Mouse (Mus musculus) olfactory bulb, adult 2 months (tissue): ENCODE results near the gene Supt5.

Source experiments
- CTCF ChIP-seq: fragments of 200-500 bp; IDR thresholded peaks from 2 replicates; pipeline ENCODE4 v1.5.1; 2012; ENCODE audit warnings: low read depth, mild to moderate bottlenecking, low read length, moderate library complexity; ENCODE audit not compliant: insufficient read depth
- POLR2A ChIP-seq: fragments of 200-500 bp; IDR thresholded peaks from 2 replicates; pipeline ENCODE4 v1.6.1; 2012; ENCODE audit warnings: mild to moderate bottlenecking, low read depth, low read length, moderate library complexity; ENCODE audit not compliant: insufficient read depth

- TF ChIP-seq CTCF = no peak
- TF ChIP-seq POLR2A = no peak
Observed at GRCm38 (mm10) chr7:28375176-28375921, 36.8 kb upstream of the Supt5 start.
